Mouse (Mus musculus) kidney, embryonic 16.5 days (tissue): ENCODE measurements around the gene Sema3f. TPM values are rescaled to one million over a fixed set of nuclear protein-coding genes. Genes with fewer than 3 reads are reported as not detected.
"Not testable (repeated sequence)": the region's sequence is repeated elsewhere in the genome, so short reads cannot be mapped to it uniquely, and the experiment has no call there.

ENCODE experiments used
- ATAC-seq: fragments of 200-750 bp; cut with Nextera tagmentation; 2 replicates; pipeline ENCODE4 v1.8.0; 2017; ENCODE audit warnings: moderate TSS enrichment; ENCODE audit not compliant: low FRiP score, low TSS enrichment
- H3K27ac ChIP-seq: fragments of 300-500 bp; sonication (generic); 2 replicates; pipeline ENCODE4 v1.5.1; 2014; ENCODE audit warnings: low read length
- H3K27me3 ChIP-seq: fragments of 300-500 bp; sonication (generic); 2 replicates; pipeline ENCODE4 v1.6.1; 2014; ENCODE audit warnings: low read length, control low read depth, mixed read lengths; ENCODE audit not compliant: insufficient read depth
- H3K36me3 ChIP-seq: fragments of 300-500 bp; sonication (generic); 2 replicates; pipeline ENCODE4 v1.6.1; 2014; ENCODE audit warnings: low read length, control low read depth, mixed read lengths; ENCODE audit not compliant: insufficient read depth
- H3K4me1 ChIP-seq: fragments of 300-500 bp; sonication (generic); 2 replicates; pipeline ENCODE4 v1.6.1; 2014; ENCODE audit warnings: low read length, control low read depth, mixed read lengths; ENCODE audit not compliant: insufficient read depth
- H3K4me2 ChIP-seq: fragments of 300-500 bp; sonication (generic); replicated peaks from 2 replicates; pipeline ENCODE4 v1.6.1; 2014; ENCODE audit warnings: low read depth, low read length
- H3K4me3 ChIP-seq: fragments of 300-500 bp; sonication (generic); 2 replicates; pipeline ENCODE4 v1.5.1; 2014; ENCODE audit warnings: mild to moderate bottlenecking, low read length
- H3K9ac ChIP-seq: fragments of 300-500 bp; sonication (generic); replicated peaks from 2 replicates; pipeline ENCODE4 v1.6.1; 2014; ENCODE audit warnings: low read length
- H3K9me3 ChIP-seq: fragments of 300-500 bp; sonication (generic); 2 replicates; pipeline ENCODE4 v1.6.1; 2016; ENCODE audit warnings: low read length, control low read depth
- WGBS: fragments of 180-500 bp; shearing (Covaris S2); extraction: QIAGEN DNeasy Blood & Tissue Kit; methylation state at CpG from one replicate; pipeline ENCODE4 v1.1.7; 2014; 5-methylcytosine and 5-hydroxymethylcytosine counted together
- polyA plus RNA-seq: library from polyadenylated mRNA; unstranded; fragments of >200 nt; fragmentation: Nextera tagmentation; extraction: Ambion mirVana; gene quantifications from 2 replicates; pipeline ENCODE4 v1.2.1, GENCODE M21; 2015

The Sema3f gene
- polyA plus RNA-seq, 1 experiment from 2014 or later: 20.9 TPM

- peaks cover 11% of the 10 kb centered on the region for H3K4me1 ChIP-seq
- H3K9ac ChIP-seq: no peak within 1 kb of the TSS
- WGBS: 33% methylated on average over 5 of the region's 5 CpGs
- H3K27me3 ChIP-seq: peaks cover 30% of the 10 kb centered on the region
- H3K27ac ChIP-seq: no peak within 1 kb of the TSS
- H3K4me3 ChIP-seq: no peak within 1 kb of the TSS
- no peak for ATAC-seq
- peaks cover 29% of the 10 kb centered on the region for H3K36me3 ChIP-seq
- H3K9me3 ChIP-seq: no peaks in the 10 kb centered on the region
- H3K4me2 ChIP-seq: no peak within 1 kb of the TSS
These were observed 30.8 kb downstream of the Sema3f start, which contains the start of gene Gnat1 for GRCm38 (mm10) chr9:107679501-107679900. Gene Gnat1 (minus strand): TSS chr9:107679712.

DNA sequence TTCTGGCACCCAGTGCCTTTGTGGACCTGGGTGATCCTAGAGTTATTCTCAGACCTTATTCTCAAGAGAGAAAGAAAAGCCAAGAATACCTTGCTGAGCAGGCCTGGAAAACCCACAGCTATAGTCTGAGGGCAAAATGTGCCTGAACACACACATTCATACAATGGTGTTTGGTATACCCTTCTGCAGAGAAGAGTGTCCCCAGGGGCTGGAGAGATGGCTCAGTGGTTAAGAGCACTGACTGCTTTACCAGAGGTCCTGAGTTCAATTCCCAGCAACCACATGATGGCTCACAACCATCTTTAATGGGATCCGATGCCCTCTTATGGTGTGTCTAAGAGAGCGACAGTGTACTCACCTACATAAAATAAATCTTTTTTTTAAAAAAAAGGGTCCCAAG lies 31.4 kb downstream of the Sema3f start:
- Histone ChIP-seq H3K4me1 (peaks cover 11% of the 10 kb centered on the region), H3K4me3 (no peak overlapping the region), H3K4me2 (no peak overlapping the region), H3K9me3 (no peaks in the 10 kb centered on the region), H3K9ac (no peak overlapping the region), H3K27ac (no peak overlapping the region), H3K27me3 (peaks cover 31% of the 10 kb centered on the region), H3K36me3 (peaks cover 23% of the 10 kb centered on the region)
- ATAC-seq: no peak
- WGBS: 87% methylated on average over 2 of the region's 2 CpGs

DNA sequence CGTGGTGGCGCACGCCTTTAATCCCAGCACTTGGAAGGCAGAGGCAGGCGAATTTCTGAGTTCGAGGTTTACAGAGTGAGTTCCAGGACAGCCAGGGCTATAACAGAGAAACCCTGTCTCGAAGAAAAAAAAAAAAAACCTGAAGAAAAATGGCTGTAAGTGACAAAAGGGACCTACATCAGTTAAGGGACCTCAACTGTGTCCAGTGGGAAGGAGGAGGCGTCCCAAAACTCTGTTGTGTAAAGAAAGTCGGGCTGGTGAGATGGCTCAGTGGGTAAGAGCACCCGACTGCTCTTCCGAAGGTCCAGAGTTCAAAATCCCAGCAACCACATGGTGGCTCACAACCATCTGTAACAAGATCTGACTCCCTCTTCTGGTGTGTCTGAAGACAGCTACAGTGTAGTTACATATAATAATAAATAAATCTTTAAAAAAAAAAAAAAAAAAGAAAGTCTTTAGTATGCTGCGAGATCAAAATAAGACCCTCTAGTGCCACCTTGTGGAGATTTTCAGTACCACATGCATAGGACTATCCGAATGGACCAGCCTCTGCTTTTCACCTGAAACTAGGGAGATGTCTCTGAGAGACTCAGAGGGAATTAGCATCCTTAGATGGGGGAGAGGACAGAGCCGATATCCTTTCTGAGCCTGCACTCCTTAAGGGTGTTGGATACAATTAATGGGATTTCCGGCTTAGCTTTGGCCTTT lies 32.3 kb downstream of the Sema3f start:
- not testable (repeated sequence) for H3K4me2 ChIP-seq, H3K9me3 ChIP-seq, H3K4me3 ChIP-seq, ATAC-seq, H3K9ac ChIP-seq, H3K27ac ChIP-seq
- Histone ChIP-seq H3K27me3 (peaks cover 31% of the 10 kb centered on the region), H3K4me1 (peaks cover 11% of the 10 kb centered on the region), H3K36me3 (peaks cover 14% of the 10 kb centered on the region; the same call in 1 of the 2 replicates)
- WGBS: 36% methylated on average over 14 of the region's 14 CpGs

- no peak overlapping the region for H3K4me3 ChIP-seq
These were observed 33.0 kb downstream of the Sema3f start for GRCm38 (mm10) chr9:107677091-107677784.

DNA sequence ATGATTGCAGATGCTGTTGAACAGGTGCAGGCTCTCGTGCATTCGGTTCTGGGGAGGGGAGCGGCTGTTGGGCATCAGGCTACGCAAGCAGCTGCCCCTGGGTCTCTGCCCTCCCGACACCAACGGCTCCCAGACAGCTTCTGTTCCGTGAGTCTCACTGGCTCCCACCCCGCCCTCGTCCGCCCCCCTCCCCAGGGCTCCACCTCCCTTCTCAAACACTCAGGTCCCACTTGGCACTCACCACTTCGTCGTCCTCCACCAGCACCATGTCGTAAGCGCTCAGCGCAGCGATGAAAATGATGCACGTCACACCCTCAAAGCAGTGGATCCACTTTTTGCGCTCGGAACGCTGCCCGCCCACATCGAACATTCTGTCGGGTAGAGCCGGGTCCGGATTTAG lies 34.0 kb downstream of the Sema3f start:
- Histone ChIP-seq H3K4me3 (peak overlapping the region; percentile 38), H3K4me2 (peak overlapping the region; percentile 60), H3K27me3 (peaks cover 31% of the 10 kb centered on the region), H3K27ac (no peak overlapping the region), H3K9ac (peak overlapping the region; percentile 48), H3K9me3 (no peaks in the 10 kb centered on the region), H3K4me1 (peaks cover 11% of the 10 kb centered on the region), H3K36me3 (no peaks in the 10 kb centered on the region)
- peak; percentile 27; the same call in 1 of the 2 replicates for ATAC-seq
- WGBS: under 1% methylated on average over 25 of the region's 25 CpGs

More at GRCm38 (mm10) chr9:107677091-107677784, 33.0 kb downstream of the Sema3f start:
- no peak overlapping the region for H3K4me2 ChIP-seq
- no peak for ATAC-seq
- peaks cover 31% of the 10 kb centered on the region for H3K27me3 ChIP-seq
- H3K36me3 ChIP-seq: peaks cover 7% of the 10 kb centered on the region; the same call in 1 of the 2 replicates
- no peak overlapping the region for H3K9ac ChIP-seq
- no peak overlapping the region for H3K27ac ChIP-seq
- peaks cover 11% of the 10 kb centered on the region for H3K4me1 ChIP-seq
- no peaks in the 10 kb centered on the region for H3K9me3 ChIP-seq
- WGBS: 22% methylated on average over 17 of the region's 17 CpGs

GRCm38 (mm10) chr9:107675671-107676301 lies 34.5 kb downstream of the Sema3f start:
- H3K9me3 ChIP-seq: no peaks in the 10 kb centered on the region

GRCm38 (mm10) chr9:107674609-107675429 lies 35.5 kb downstream of the Sema3f start:
- no peak overlapping the region for H3K27ac ChIP-seq

More at GRCm38 (mm10) chr9:107675671-107676301, 34.5 kb downstream of the Sema3f start:
- Histone ChIP-seq H3K4me2 (peak overlapping the region; percentile 60), H3K4me1 (peaks cover 11% of the 10 kb centered on the region), H3K27ac (no peak overlapping the region), H3K9ac (peak overlapping the region; percentile 48), H3K27me3 (peaks cover 31% of the 10 kb centered on the region), H3K36me3 (no peaks in the 10 kb centered on the region), H3K4me3 (peak overlapping the region; percentile 38)
- under 1% methylated on average over 39 of the region's 39 CpGs for WGBS
- ATAC-seq: peak; percentile 52; the same call in 1 of the 2 replicates

DNA sequence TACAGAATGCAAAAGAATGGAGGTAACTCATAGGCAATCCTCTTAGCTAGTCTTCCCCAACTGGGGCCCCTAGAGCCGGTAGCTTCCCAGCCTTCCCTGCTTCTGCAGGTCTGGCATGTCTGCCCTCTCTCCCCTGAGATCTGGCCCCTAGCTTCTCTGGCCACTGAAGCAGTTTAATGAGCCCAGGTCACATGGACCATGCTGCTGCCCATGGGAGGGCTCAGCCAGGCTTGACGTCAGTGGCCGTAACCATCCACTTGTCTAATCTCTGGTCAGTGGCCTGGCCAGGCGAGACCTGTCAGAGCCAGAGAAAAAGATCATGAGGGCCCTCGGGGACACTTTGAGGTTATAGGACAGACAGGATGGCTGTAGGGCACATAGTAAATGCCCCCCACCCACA lies 40.0 kb downstream of the Sema3f start:
- peaks cover 38% of the 10 kb centered on the region for H3K4me1 ChIP-seq
- peak; percentile 43; the same call in 1 of the 2 replicates for ATAC-seq
- no peaks in the 10 kb centered on the region for H3K36me3 ChIP-seq
- H3K27ac ChIP-seq: 0 out of 2 replicates have a peak overlapping the region, but pooled peaks have one; percentile 16
- no peaks in the 10 kb centered on the region for H3K9me3 ChIP-seq
- no peak overlapping the region for H3K4me2 ChIP-seq
- WGBS: 34% methylated on average over 5 of the region's 5 CpGs
- H3K9ac ChIP-seq: no peak overlapping the region; the same call in 1 of the 2 replicates
- peaks cover 15% of the 10 kb centered on the region for H3K27me3 ChIP-seq
- no peak overlapping the region for H3K4me3 ChIP-seq

More at GRCm38 (mm10) chr9:107674609-107675429, 35.5 kb downstream of the Sema3f start:
- Histone ChIP-seq H3K27me3 (peaks cover 31% of the 10 kb centered on the region), H3K4me1 (peaks cover 20% of the 10 kb centered on the region), H3K4me2 (0 out of 2 replicates have a peak overlapping the region, but pooled peaks have one; percentile 60), H3K36me3 (no peaks in the 10 kb centered on the region), H3K9me3 (no peaks in the 10 kb centered on the region), H3K9ac (no peak overlapping the region), H3K4me3 (no peak overlapping the region)
- peak; percentile 31 for ATAC-seq
- 57% methylated on average over 9 of the region's 9 CpGs for WGBS

- peaks cover 38% of the 10 kb centered on the region for H3K4me1 ChIP-seq
- H3K36me3 ChIP-seq: no peaks in the 10 kb centered on the region
- WGBS: 76% methylated on average over 9 of the region's 9 CpGs
- H3K9ac ChIP-seq: no peak within 1 kb of the TSS; the same call in 1 of the 2 replicates
- H3K9me3 ChIP-seq: no peaks in the 10 kb centered on the region
- peaks cover 8% of the 10 kb centered on the region for H3K27me3 ChIP-seq
- no peak within 1 kb of the TSS for H3K4me2 ChIP-seq
- no peak for ATAC-seq
- 0 out of 2 replicates have a peak within 1 kb of the TSS, but pooled peaks have one; percentile 16 for H3K27ac ChIP-seq
- H3K4me3 ChIP-seq: no peak within 1 kb of the TSS
These were observed 40.8 kb downstream of the Sema3f start, which contains the start of gene Slc38a3 for GRCm38 (mm10) chr9:107669480-107669945. Gene Slc38a3 (minus strand): TSS chr9:107669530.
